Mouse (Mus musculus) colon, adult 2 months (tissue): Measurements from ENCODE around the gene Elavl2. TPM values are rescaled to one million over a fixed set of nuclear protein-coding genes. Genes with fewer than 3 reads are reported as not detected.

Experiments
- polyA plus RNA-seq: library from polyadenylated mRNA; depleted of rRNA; stranded (reverse); fragments of >200 nt; gene quantifications from 2 replicates; pipeline ENCODE4 v1.2.3, GENCODE M21; 2012; rRNA removed

Gene Elavl2
- polyA plus RNA-seq: 0.03 and 0.10 TPM in 2 replicates

GRCm38 (mm10) chr4:91400423-91400822 is at the start of gene Elavl2:
TSS of gene Elavl2 (minus strand) at chr4:91400785.

